Mouse (Mus musculus) lung, adult 18-20 months (tissue): ENCODE data around the gene Heatr5b.
"Not testable (repeated sequence)": the region's sequence is repeated elsewhere in the genome, so short reads cannot be mapped to it uniquely, and the experiment has no call there.

Experiments
- DNase-seq, 2 experiments: peaks; one replicate each; pipeline ENCODE4 v3.0.0; 2022; ENCODE audit warnings: mixed read lengths in 2 of 2

Gene Heatr5b

GRCm38 (mm10) chr17:78834856-78835835 lies at the start of gene Heatr5b, which contains the start of gene Gpatch11:
TSS of gene Heatr5b (minus strand) at chr17:78835364.
TSS of gene Gpatch11 (plus strand) at chr17:78835567.
- DNase-seq: peak; percentile 97 to 98

- DNase-seq: no peak
Measured at GRCm38 (mm10) chr17:78883291-78883690, 48.1 kb upstream of the Heatr5b start.

GRCm38 (mm10) chr17:78882401-78883112 lies 47.4 kb upstream of the Heatr5b start, which contains the start of gene Eif2ak2:
TSS of gene Eif2ak2 (minus strand) at chr17:78882573.
- DNase-seq: peak; percentile 89 to 92

GRCm38 (mm10) chr17:78881878-78882304 lies 46.7 kb upstream of the Heatr5b start:
- DNase-seq: peak; percentile 12 to 34

- no peak for DNase-seq
Measured at GRCm38 (mm10) chr17:78873886-78874285, 38.7 kb upstream of the Heatr5b start.

GRCm38 (mm10) chr17:78856243-78856642 lies 21.1 kb upstream of the Heatr5b start:
- no peak for DNase-seq

GRCm38 (mm10) chr17:78842271-78842928 lies 7.2 kb upstream of the Heatr5b start:
- DNase-seq: no peak

- no peak for DNase-seq
Measured at GRCm38 (mm10) chr17:78836056-78836455, 892 bp upstream of the Heatr5b start.

GRCm38 (mm10) chr17:78824346-78824745 lies 10.8 kb downstream of the Heatr5b start:
- DNase-seq: no peak

- DNase-seq: no peak
Measured at GRCm38 (mm10) chr17:78809582-78809981, 25.6 kb downstream of the Heatr5b start.

GRCm38 (mm10) chr17:78809019-78809418 lies 26.1 kb downstream of the Heatr5b start:
- no peak for DNase-seq

- no peak for DNase-seq
Measured at GRCm38 (mm10) chr17:78797222-78797621, 37.9 kb downstream of the Heatr5b start.

GRCm38 (mm10) chr17:78794390-78794789 lies 40.8 kb downstream of the Heatr5b start:
- no peak for DNase-seq

GRCm38 (mm10) chr17:78792122-78792521 lies 43.0 kb downstream of the Heatr5b start:
- no peak for DNase-seq

GRCm38 (mm10) chr17:78791690-78792070 lies 43.5 kb downstream of the Heatr5b start:
- no peak for DNase-seq

- DNase-seq: no peak
Measured at GRCm38 (mm10) chr17:78791068-78791689, 44.0 kb downstream of the Heatr5b start.

- not testable (repeated sequence) for DNase-seq
Measured at GRCm38 (mm10) chr17:78788273-78788672, 46.9 kb downstream of the Heatr5b start.

GRCm38 (mm10) chr17:78778765-78779164 lies 56.4 kb downstream of the Heatr5b start:
- DNase-seq: no peak

- DNase-seq: no peak
Measured at GRCm38 (mm10) chr17:78772317-78772716, 62.8 kb downstream of the Heatr5b start.

GRCm38 (mm10) chr17:78770932-78771331 lies 64.2 kb downstream of the Heatr5b start:
- DNase-seq: peak in 1 of 2 experiments; percentile 3

- no peak for DNase-seq
Measured at GRCm38 (mm10) chr17:78769341-78769740, 65.8 kb downstream of the Heatr5b start.

GRCm38 (mm10) chr17:78768937-78769336 lies 66.2 kb downstream of the Heatr5b start:
- no peak for DNase-seq
